Mouse (Mus musculus) lung, adult 2 months (tissue): ENCODE measurements around the gene Tmem120a. TPM values are rescaled to one million over a fixed set of nuclear protein-coding genes. Genes with fewer than 3 reads are reported as not detected.

Experiments used
- DNase-seq: peaks from one replicate; pipeline ENCODE4 v3.0.0; 2022
- H3K4me1 ChIP-seq: fragments of 200-500 bp; 2 replicates; pipeline ENCODE4 v1.6.1; 2011; ENCODE audit warnings: low read length; ENCODE audit not compliant: control insufficient read depth, insufficient read depth
- H3K4me3 ChIP-seq: fragments of 200-500 bp; replicated peaks from 2 replicates; pipeline ENCODE3; 2011; ENCODE audit warnings: low read depth, mild to moderate bottlenecking, control low read depth, low read length; ENCODE audit errors: extremely low read depth
- CTCF ChIP-seq: fragments of 200-500 bp; IDR thresholded peaks from 2 replicates; pipeline ENCODE4 v1.5.1; 2011; ENCODE audit warnings: mild to moderate bottlenecking, low read length, control low read depth; ENCODE audit not compliant: insufficient read depth
- POLR2A ChIP-seq: fragments of 200-500 bp; IDR thresholded peaks from 2 replicates; pipeline ENCODE4 v1.6.1; 2011; ENCODE audit warnings: low read depth, mild to moderate bottlenecking, control low read depth, low read length, borderline replicate concordance; ENCODE audit errors: extremely low read depth
- WGBS: fragments of 180-500 bp; shearing (Covaris S2); methylation state at CpG from one replicate; pipeline ENCODE4 v1.1.7; 2018; 5-methylcytosine and 5-hydroxymethylcytosine counted together
- polyA plus RNA-seq: library from polyadenylated mRNA; depleted of rRNA; stranded (reverse); fragments of >200 nt; gene quantifications from 2 replicates; pipeline ENCODE4 v1.2.3, GENCODE M21; 2012; rRNA removed

Gene Tmem120a
- 24.6 and 31.0 TPM in 2 replicates for polyA plus RNA-seq

- TF ChIP-seq CTCF (no peak), POLR2A (peak; percentile 49; the same call in 1 of the 2 replicates)
- WGBS, result under 1% methylated on average over 60 of the region's 60 CpGs
- peaks cover 8% of the 10 kb centered on the region for H3K4me1 ChIP-seq
- DNase-seq, result peak; percentile 93
- peak within 1 kb of the TSS; percentile 64 for H3K4me3 ChIP-seq
Measured at GRCm38 (mm10) chr5:135743741-135744609, at the start of gene Tmem120a. Tmem120a (minus strand) TSS chr5:135744448.

GRCm38 (mm10) chr5:135782901-135783300 lies 38.7 kb upstream of the Tmem120a start:
- peaks cover 6% of the 10 kb centered on the region for H3K4me1 ChIP-seq
- TF ChIP-seq POLR2A (no peak), CTCF (no peak)
- H3K4me3 ChIP-seq, result no peak overlapping the region
- DNase-seq, result no peak
- 79% methylated on average over 4 of the region's 4 CpGs for WGBS

GRCm38 (mm10) chr5:135780331-135780730 lies 36.1 kb upstream of the Tmem120a start:
- 49% methylated on average over 8 of the region's 8 CpGs for WGBS
- no peak overlapping the region for H3K4me3 ChIP-seq
- H3K4me1 ChIP-seq, result peaks cover 6% of the 10 kb centered on the region
- TF ChIP-seq POLR2A (no peak), CTCF (no peak)
- no peak for DNase-seq

- DNase-seq, result peak; percentile 98
- WGBS, result 2% methylated on average over 70 of the region's 70 CpGs
- Histone ChIP-seq H3K4me1 (peaks cover 6% of the 10 kb centered on the region), H3K4me3 (peak within 1 kb of the TSS; percentile 98)
- TF ChIP-seq CTCF, result no peak
- peak; percentile 99; the same call in 1 of the 2 replicates for TF ChIP-seq POLR2A
Measured at GRCm38 (mm10) chr5:135778471-135779445, 34.5 kb upstream of the Tmem120a start, which contains the start of gene Mdh2. Mdh2 (plus strand) TSS chr5:135778480.

- WGBS, result under 1% methylated on average over 45 of the region's 45 CpGs
- no peak for DNase-seq
- Histone ChIP-seq H3K4me1 (peaks cover 6% of the 10 kb centered on the region), H3K4me3 (peak within 1 kb of the TSS; percentile 98)
- TF ChIP-seq POLR2A, result peak; percentile 52; the same call in 1 of the 2 replicates
- TF ChIP-seq CTCF, result no peak
Measured at GRCm38 (mm10) chr5:135777796-135778470, 33.7 kb upstream of the Tmem120a start, which contains the start of gene Styxl1. Styxl1 (minus strand) TSS chr5:135778385.

- 63% methylated on average over 4 of the region's 4 CpGs for WGBS
- Histone ChIP-seq H3K4me1 (peaks cover 6% of the 10 kb centered on the region), H3K4me3 (no peak overlapping the region)
Measured at GRCm38 (mm10) chr5:135776546-135776945, 32.3 kb upstream of the Tmem120a start.

GRCm38 (mm10) chr5:135772519-135772918 lies 28.3 kb upstream of the Tmem120a start:
- H3K4me1 ChIP-seq, result no peaks in the 10 kb centered on the region
- DNase-seq, result no peak
- TF ChIP-seq CTCF, result no peak
- no peak for TF ChIP-seq POLR2A
- WGBS, result 11% methylated on average over 3 of the region's 3 CpGs
- H3K4me3 ChIP-seq, result no peak overlapping the region

More at GRCm38 (mm10) chr5:135776546-135776945, 32.3 kb upstream of the Tmem120a start:
- TF ChIP-seq CTCF (no peak), POLR2A (no peak)
- DNase-seq, result no peak

GRCm38 (mm10) chr5:135764971-135765370 lies 20.7 kb upstream of the Tmem120a start:
- TF ChIP-seq POLR2A, result no peak
- TF ChIP-seq CTCF, result no peak
- Histone ChIP-seq H3K4me3 (no peak overlapping the region), H3K4me1 (no peaks in the 10 kb centered on the region)
- WGBS, result 58% methylated on average over 3 of the region's 3 CpGs
- no peak for DNase-seq

GRCm38 (mm10) chr5:135763526-135763925 lies 19.3 kb upstream of the Tmem120a start:
- 2% methylated on average over 7 of the region's 7 CpGs for WGBS
- Histone ChIP-seq H3K4me1 (no peaks in the 10 kb centered on the region), H3K4me3 (no peak overlapping the region)
- peak; percentile 64 for DNase-seq
- peak; percentile 98 for TF ChIP-seq CTCF
- no peak for TF ChIP-seq POLR2A
